In genomic region chr11:81816531-81816930, GRCm38 (mm10) we compare ENCODE assay signal across 29 mouse cellular contexts. TPM values are rescaled to one million over a fixed set of nuclear protein-coding genes. Genes with fewer than 3 reads are reported as not detected.
"Had no signal": no experiment of that assay in that cellular context is flagged by ENCODE, and none has a peak within 500 bp of the region (broad histone marks: within the 10 kb centered on the region; RNA-seq: fewer than 3 reads in every experiment).

No protein-coding gene starts in this region.

- DNase-seq: liver, postnatal 0 days; lung, adult 2 months; lung, postnatal 14 days; lung, postnatal 36 days; retina, postnatal 1 day; right cerebral cortex, adult 18-20 months; right cerebral cortex, postnatal 25 days; right cerebral cortex, postnatal 4 days; spleen, adult 18-20 months; thymus, adult 2 months; thymus, postnatal 25 days; thymus, postnatal 4 days had no signal

- H3K9me3 ChIP-seq: lung, embryonic 15.5 days; midbrain, embryonic 13.5 days; midbrain, embryonic 15.5 days; neural tube, embryonic 12.5 days; stomach, embryonic 15.5 days had no signal

- H3K9ac ChIP-seq: liver, postnatal 0 days; lung, embryonic 15.5 days; midbrain, embryonic 13.5 days; midbrain, embryonic 15.5 days; neural tube, embryonic 12.5 days; stomach, embryonic 15.5 days had no signal

- H3K4me2 ChIP-seq: lung, embryonic 15.5 days; midbrain, embryonic 11.5 days; midbrain, embryonic 13.5 days; midbrain, embryonic 15.5 days; neural tube, embryonic 12.5 days; stomach, embryonic 15.5 days had no signal

- H3K4me1 ChIP-seq: lung, embryonic 15.5 days; megakaryocyte, embryonic 14.5 days; midbrain, embryonic 13.5 days; midbrain, embryonic 15.5 days; neural tube, embryonic 12.5 days; stomach, embryonic 15.5 days had no signal

- H3K4me3 ChIP-seq: lung, embryonic 15.5 days; megakaryocyte, embryonic 14.5 days; midbrain, embryonic 13.5 days; midbrain, embryonic 15.5 days; neural tube, embryonic 12.5 days; stomach, embryonic 15.5 days had no signal

- ATAC-seq: liver, postnatal 0 days; lung, postnatal 0 days; midbrain, embryonic 13.5 days; midbrain, embryonic 15.5 days had no signal

- H3K27ac ChIP-seq: lung, embryonic 15.5 days; macrophage; midbrain, embryonic 13.5 days; midbrain, embryonic 15.5 days; neural tube, embryonic 12.5 days; stomach, embryonic 15.5 days; stomach, postnatal 0 days had no signal

- H3K27me3 ChIP-seq: lung, embryonic 15.5 days; megakaryocyte, embryonic 14.5 days; midbrain, embryonic 13.5 days; midbrain, embryonic 15.5 days; stomach, embryonic 15.5 days had no signal

- H3K36me3 ChIP-seq: lung, embryonic 15.5 days; midbrain, embryonic 13.5 days; midbrain, embryonic 15.5 days; neural tube, embryonic 12.5 days; stomach, embryonic 15.5 days had no signal

RNA-seq across cellular contexts. Expression of gene 5530401A14Rik, which starts 43.9 kb away (rescaled TPM):
- total RNA-seq: megakaryocyte progenitor cell, adult 5-6 weeks; midbrain, postnatal 0 days; monocyte, adult 5-6 weeks; neutrophil, adult 5-6 weeks had no signal
- polyA plus RNA-seq: liver, postnatal 0 days; lung, adult 2 months; lung, embryonic 15.5 days; lung, postnatal 0 days; macrophage; small intestine, adult 2 months; stomach, embryonic 15.5 days; stomach, postnatal 0 days; testis, adult 2 months; thymus, adult 2 months; urinary bladder, adult 2 months had no signal
